Mouse (Mus musculus) embryonic facial prominence, embryonic 12.5 days (tissue): ENCODE data around the gene Nup133. TPM values are rescaled to one million over a fixed set of nuclear protein-coding genes. Genes with fewer than 3 reads are reported as not detected.

ENCODE experiments used
- polyA plus RNA-seq: library from polyadenylated mRNA; unstranded; fragments of >200 nt; fragmentation: Nextera tagmentation; extraction: Ambion mirVana; gene quantifications from 2 replicates; pipeline ENCODE4 v1.2.1, GENCODE M21; 2016

Gene Nup133
- polyA plus RNA-seq, 1 experiment from 2014 or later = 52.0 TPM

Other genes starting within 250 kb of the Nup133 start
- gene Rab4a, start 143.3 kb downstream of the Nup133 start, polyA plus RNA-seq = 50.3 and 55.9 TPM in 2 replicates
- 7.1 and 7.4 TPM in 2 replicates for gene Ccsap, start 89.1 kb downstream of the Nup133 start, polyA plus RNA-seq
- 53.1 and 82.4 TPM in 2 replicates for gene Acta1, start 54.5 kb downstream of the Nup133 start, polyA plus RNA-seq
- 21.7 and 22.0 TPM in 2 replicates for gene Abcb10, start 33.9 kb upstream of the Nup133 start, polyA plus RNA-seq
- gene Taf5l, start 72.1 kb upstream of the Nup133 start, polyA plus RNA-seq = 46.3 and 47.5 TPM in 2 replicates
- 5.2 and 6.1 TPM in 2 replicates for gene Urb2, start 72.2 kb upstream of the Nup133 start, polyA plus RNA-seq